Mouse (Mus musculus) spleen, adult 2 months (tissue): ENCODE data around the gene Gtf2a2.

Source experiments
- CTCF ChIP-seq: fragments of 200-500 bp; IDR thresholded peaks from 2 replicates; pipeline ENCODE4 v1.5.1; 2011; ENCODE audit warnings: mild to moderate bottlenecking, inconsistent platforms; ENCODE audit not compliant: insufficient read depth, insufficient read length, insufficient replicate concordance; ENCODE audit errors: extremely low read depth
- POLR2A ChIP-seq: fragments of 200-500 bp; IDR thresholded peaks from 2 replicates; pipeline ENCODE4 v1.6.1; 2011; ENCODE audit warnings: low read depth, low read length, inconsistent platforms

GRCm38 (mm10) chr9:69964370-69964769 is 48.0 kb upstream of the Gtf2a2 start:
- TF ChIP-seq CTCF: no peak
- TF ChIP-seq POLR2A: no peak
